8 mouse cellular contexts compared by ENCODE assay signal in the genomic region with DNA sequence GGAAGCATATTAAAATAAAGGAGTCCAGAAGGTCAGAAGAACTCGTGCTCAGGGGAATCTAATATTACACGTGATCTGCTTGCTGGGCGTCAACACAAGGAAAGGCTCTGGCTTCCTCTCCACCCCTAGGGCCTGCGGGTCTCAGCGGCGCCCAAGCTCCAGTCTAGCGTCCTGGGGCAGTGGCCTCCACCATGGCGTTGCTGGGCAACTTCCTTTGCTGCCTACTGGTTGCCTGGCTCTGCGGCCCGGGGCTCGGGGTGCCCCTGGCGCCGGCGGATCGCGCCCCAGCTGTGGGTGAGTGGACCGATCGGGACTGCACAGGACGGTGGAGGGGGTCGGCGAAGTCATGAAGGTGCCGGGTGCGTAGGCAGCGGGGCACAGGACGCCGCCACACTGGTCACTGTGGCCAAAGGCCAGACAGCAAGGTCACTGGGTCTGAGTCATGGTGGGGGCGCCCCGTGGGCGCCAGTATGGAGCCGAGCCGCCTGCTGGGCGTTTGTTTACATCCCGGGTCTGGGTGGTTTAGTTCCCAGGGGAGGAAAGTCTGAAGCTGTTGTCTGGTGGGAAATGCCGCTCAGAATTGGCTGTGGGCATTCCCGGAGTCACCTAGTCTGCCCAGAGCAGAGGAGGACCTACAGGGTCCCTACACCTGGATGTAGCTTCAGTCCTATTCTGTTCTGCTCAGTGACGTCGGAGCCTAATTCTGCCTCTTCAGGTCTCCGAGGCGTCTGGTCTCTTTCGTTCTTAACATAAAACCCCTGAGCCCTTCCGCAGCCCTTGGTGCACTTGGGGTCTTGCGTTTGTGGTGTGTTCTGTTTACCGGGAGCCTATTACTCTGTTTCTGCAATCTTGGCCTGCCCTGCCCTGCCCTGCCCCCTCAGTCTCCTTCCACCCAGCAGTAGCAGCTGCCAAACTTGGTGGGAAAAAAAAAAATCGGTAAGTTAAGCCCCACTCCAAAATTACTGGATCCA. TPM values are rescaled to one million over a fixed set of nuclear protein-coding genes. Genes with fewer than 3 reads are reported as not detected.
DNase-seq lines count a peak whose midpoint lies in the region; ATAC-seq and TF ChIP-seq lines count a peak whose summit lies in the region.

No protein-coding gene starts in this region.

- H3K4me2 ChIP-seq in forebrain, embryonic 13.5 days, result peak overlapping the region; percentile 88
- H3K4me2 ChIP-seq in lung, postnatal 0 days (replicated peaks; ENCODE audit: low read depth, low read length), result peak overlapping the region; percentile 92

- no peak for TF ChIP-seq CTCF in ES-Bruce4 (IDR thresholded peaks at IDR 0.05; ENCODE audit: low read depth, low read length)
- TF ChIP-seq CTCF in lung, postnatal 0 days (IDR thresholded peaks at IDR 0.05), result peak; percentile 32
- no peak for TF ChIP-seq CTCF in olfactory bulb, adult 2 months (IDR thresholded peaks at IDR 0.05; ENCODE audit: insufficient read depth, low read depth, low read length)

- no peaks in the 10 kb centered on the region; the same call in 1 of the 2 replicates for H3K27me3 ChIP-seq in ES-Bruce4 (ENCODE audit: control insufficient read depth, insufficient read depth, low read length, poor library complexity, severe bottlenecking)
- H3K27me3 ChIP-seq in forebrain, embryonic 13.5 days, result no peaks in the 10 kb centered on the region
- no peaks in the 10 kb centered on the region for H3K27me3 ChIP-seq in lung, postnatal 0 days (replicated peaks; ENCODE audit: insufficient read depth, low read length)

- WGBS in forebrain, embryonic 13.5 days, result 3% methylated on average over 44 of the region's 44 CpGs
- WGBS in lung, postnatal 0 days, result under 1% methylated on average over 44 of the region's 44 CpGs
- WGBS in olfactory bulb, adult 2 months, result 2% methylated on average over 44 of the region's 44 CpGs

- DNase-seq in cerebellum, adult 11 months, result peak; percentile 19
- peak; percentile 36 for DNase-seq in heart, postnatal 25 days (ENCODE audit: low spot score)
- DNase-seq in kidney, postnatal 4 days, result peak; percentile 57 to 70
- DNase-seq in lung, postnatal 0 days (ENCODE audit: low spot score), result peak; percentile 78
- peak; percentile 18 to 33 for DNase-seq in thymus, postnatal 10 days (ENCODE audit: low spot score in 2 of 2)

- TF ChIP-seq EP300 in ES-Bruce4 (IDR thresholded peaks at IDR 0.05; ENCODE audit: insufficient read depth, low read depth, low read length), result no peak
- TF ChIP-seq EP300 in lung, postnatal 0 days (IDR thresholded peaks at IDR 0.05), result 0 out of 2 replicates have a peak, but pooled peaks have one; percentile 8

- H3K9ac ChIP-seq in ES-Bruce4 (ENCODE audit: low read depth, poor library complexity, severe bottlenecking), result peak overlapping the region; percentile 67
- H3K9ac ChIP-seq in forebrain, embryonic 13.5 days, result peak overlapping the region; percentile 73
- H3K9ac ChIP-seq in lung, postnatal 0 days (replicated peaks; ENCODE audit: low read depth), result peak overlapping the region; percentile 63

- intact Hi-C loops in heart, postnatal 25 days (cut with DNase I), result loop anchor here (10.0 kb wide), 1 partner anchor 310 kb away; the partner anchor contains the start of gene Hsf2

- peak; percentile 81 for ATAC-seq in forebrain, embryonic 13.5 days
- peak; percentile 92 for ATAC-seq in lung, postnatal 0 days

- no peaks in the 10 kb centered on the region for H3K4me1 ChIP-seq in ES-Bruce4 (ENCODE audit: control insufficient read depth, insufficient read depth, low read length)
- H3K4me1 ChIP-seq in forebrain, embryonic 13.5 days, result peaks cover 21% of the 10 kb centered on the region
- no peaks in the 10 kb centered on the region for H3K4me1 ChIP-seq in lung, postnatal 0 days (ENCODE audit: insufficient read depth, low read depth, low read length)
- H3K4me1 ChIP-seq in olfactory bulb, adult 2 months (ENCODE audit: control insufficient read depth, insufficient read depth, low read length), result peaks cover 9% of the 10 kb centered on the region

- peak overlapping the region; percentile 78 for H3K4me3 ChIP-seq in ES-Bruce4 (ENCODE audit: low read depth, low read length)
- H3K4me3 ChIP-seq in forebrain, embryonic 13.5 days, result peak overlapping the region; percentile 49
- peak overlapping the region; percentile 58 for H3K4me3 ChIP-seq in lung, postnatal 0 days (ENCODE audit: low read depth, low read length)
- peak overlapping the region; percentile 62 for H3K4me3 ChIP-seq in olfactory bulb, adult 2 months (ENCODE audit: insufficient read depth, low read depth, low read length)

- H3K27ac ChIP-seq in ES-Bruce4 (ENCODE audit: insufficient read depth, low read length), result no peak overlapping the region
- H3K27ac ChIP-seq in forebrain, embryonic 13.5 days, result peak overlapping the region; percentile 41
- peak overlapping the region; percentile 92 for H3K27ac ChIP-seq in lung, postnatal 0 days (ENCODE audit: low read length)
- peak overlapping the region; percentile 60 for H3K27ac ChIP-seq in olfactory bulb, adult 2 months (ENCODE audit: insufficient read depth, low read depth, low read length)

- H3K36me3 ChIP-seq in ES-Bruce4 (ENCODE audit: control insufficient read depth, insufficient read depth, low read length, poor library complexity, severe bottlenecking), result no peaks in the 10 kb centered on the region
- peaks cover 30% of the 10 kb centered on the region for H3K36me3 ChIP-seq in forebrain, embryonic 13.5 days (ENCODE audit: poor library complexity, severe bottlenecking)
- no peaks in the 10 kb centered on the region for H3K36me3 ChIP-seq in lung, postnatal 0 days (ENCODE audit: insufficient read depth, low read length)

- TF ChIP-seq POLR2A in ES-Bruce4 (IDR thresholded peaks at IDR 0.05; ENCODE audit: insufficient read depth, low read length), result no peak
- no peak for TF ChIP-seq POLR2A in olfactory bulb, adult 2 months (IDR thresholded peaks at IDR 0.05; ENCODE audit: insufficient read depth, low read depth, low read length)

- no peaks in the 10 kb centered on the region for H3K9me3 ChIP-seq in ES-Bruce4 (replicated peaks; ENCODE audit: control insufficient read depth, insufficient read depth, low read length, poor library complexity, severe bottlenecking)
- peaks cover 10% of the 10 kb centered on the region for H3K9me3 ChIP-seq in forebrain, embryonic 13.5 days (replicated peaks)
- H3K9me3 ChIP-seq in lung, postnatal 0 days (ENCODE audit: low read length), result no peaks in the 10 kb centered on the region

RNA-seq across cellular contexts. Expression of gene Smpdl3a, which starts 0.6 kb away (rescaled TPM):
- polyA plus RNA-seq in ES-Bruce4 (2011; ENCODE audit: insufficient read depth, insufficient read length, low read depth, missing spikeins), result 0.91 and 1.8 TPM in 2 replicates
- 8.9 and 9.0 TPM in 2 replicates for polyA plus RNA-seq in forebrain, embryonic 13.5 days (2015; fragmentation: Nextera tagmentation; extraction: Ambion mirVana)
- 10 to 100 TPM; 52.4 to 54.1 TPM for total RNA-seq in heart, postnatal 25 days (2021)
- polyA plus RNA-seq in lung, postnatal 0 days (2015; fragmentation: Nextera tagmentation; extraction: Ambion mirVana), result 92.6 and 95.3 TPM in 2 replicates
- polyA plus RNA-seq in olfactory bulb, adult 2 months (2012; ENCODE audit: insufficient read depth, insufficient read length, low replicate concordance, missing spikeins), result not detected in 2 replicates

RNA-seq across cellular contexts. Expression of gene Fabp7, which starts 10.1 kb away (rescaled TPM):
- polyA plus RNA-seq in ES-Bruce4 (2011; ENCODE audit: insufficient read depth, insufficient read length, low read depth, missing spikeins), result not detected in 2 replicates
- 1,416 and 1,541 TPM in 2 replicates for polyA plus RNA-seq in forebrain, embryonic 13.5 days (2015; fragmentation: Nextera tagmentation; extraction: Ambion mirVana)
- 1 to 10 TPM in 1 of 2 experiments, under 1 TPM in 1; 0.34 to 1.6 TPM for total RNA-seq in heart, postnatal 25 days (2021)
- 8.6 and 12.9 TPM in 2 replicates for polyA plus RNA-seq in lung, postnatal 0 days (2015; fragmentation: Nextera tagmentation; extraction: Ambion mirVana)
- 523 TPM in 1 of 2 replicates, not detected in the other for polyA plus RNA-seq in olfactory bulb, adult 2 months (2012; ENCODE audit: insufficient read depth, insufficient read length, low replicate concordance, missing spikeins)

Comparison
In these comparisons a context has a peak if more than half of its experiments do, and no peak if none do; other contexts are left out.
1. DNase-seq: peak in every context shown above with its lines; median percentile 78 in lung, postnatal 0 days; 64 in kidney, postnatal 4 days; 36 in heart, postnatal 25 days; 26 in thymus, postnatal 10 days; 19 in cerebellum, adult 11 months.